Mouse (Mus musculus) retina, adult 2 months (tissue): ENCODE measurements at regions not wholly inside any gene's neighbourhood (a gene's known extent, or its start where the extent isn't known, plus 50 kb on each side); places are given as distances from the start of the nearest gene placed in this dataset.

Experiments
- DNase-seq: peaks from one replicate; pipeline ENCODE4 v3.0.0-alpha.2; 2012; ENCODE audit warnings: low read depth, low spot score

GRCm38 (mm10) chr8:34380615-34381014 is 269.1 kb upstream of the Gm10131 start:
- no peak for DNase-seq

DNA sequence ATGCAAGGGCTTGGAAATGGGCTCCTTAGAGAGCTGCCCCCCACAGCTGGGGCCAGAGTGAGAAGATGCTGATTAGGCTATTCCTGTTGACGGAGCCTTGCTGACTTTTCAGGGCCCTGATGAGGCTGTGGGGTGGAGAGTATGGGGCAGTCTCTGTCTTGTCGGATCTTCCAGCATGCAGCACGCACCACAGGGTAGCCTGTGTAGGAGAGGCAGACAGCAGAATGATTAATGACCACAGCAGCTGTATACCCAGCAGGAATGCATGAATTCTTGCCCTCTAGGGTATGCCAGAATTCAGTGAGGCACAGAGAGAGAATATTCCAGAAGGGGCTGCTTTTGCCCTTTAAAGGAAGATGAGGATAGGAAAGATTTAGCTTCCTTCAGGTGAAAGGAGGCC is 265.6 kb upstream of the Gm10131 start:
- no peak for DNase-seq

GRCm38 (mm10) chr8:34374242-34374641 is 262.7 kb upstream of the Gm10131 start:
- no peak for DNase-seq

DNA sequence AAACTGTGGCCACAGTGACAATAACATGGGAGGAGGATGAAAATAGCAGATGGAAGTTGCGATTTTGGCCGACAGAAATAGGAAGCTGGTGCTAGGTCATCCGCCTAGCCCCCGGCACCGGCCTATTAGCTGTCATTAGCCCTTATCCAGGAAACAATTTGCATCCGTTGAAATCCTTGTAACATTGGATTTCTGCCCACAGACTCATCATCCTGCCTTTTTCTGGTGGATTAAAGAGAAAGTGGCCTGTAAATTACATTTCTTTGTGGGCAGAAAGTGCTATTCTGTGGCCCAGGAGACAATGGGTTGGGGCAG is 261.1 kb upstream of the Gm10131 start:
- no peak for DNase-seq

GRCm38 (mm10) chr8:34371973-34372665 is 260.6 kb upstream of the Gm10131 start:
- no peak for DNase-seq

- no peak for DNase-seq
Measured at GRCm38 (mm10) chr8:34371391-34371790, 259.9 kb upstream of the Gm10131 start.

DNA sequence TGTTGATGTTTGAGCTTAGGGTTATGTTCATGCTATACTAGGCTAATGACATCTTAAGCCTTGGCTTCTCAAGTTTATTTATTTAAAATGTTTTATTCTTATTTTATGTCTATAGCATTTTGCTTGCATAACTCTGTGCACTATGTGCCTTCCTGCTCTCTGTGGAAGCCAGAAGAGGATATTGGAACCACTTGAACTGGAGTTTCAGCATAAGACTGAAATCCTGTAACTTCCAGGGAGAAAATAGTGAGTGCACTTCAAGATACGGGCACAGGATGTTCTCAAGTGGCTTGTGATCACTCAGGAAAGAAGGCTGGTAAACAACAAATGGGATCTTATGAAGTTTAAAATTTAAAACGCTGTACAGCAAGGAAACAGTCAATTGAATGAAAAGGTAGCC is 257.0 kb upstream of the Gm10131 start:
- DNase-seq = no peak

GRCm38 (mm10) chr8:34364446-34365035 is 253.0 kb upstream of the Gm10131 start:
- no peak for DNase-seq

DNA sequence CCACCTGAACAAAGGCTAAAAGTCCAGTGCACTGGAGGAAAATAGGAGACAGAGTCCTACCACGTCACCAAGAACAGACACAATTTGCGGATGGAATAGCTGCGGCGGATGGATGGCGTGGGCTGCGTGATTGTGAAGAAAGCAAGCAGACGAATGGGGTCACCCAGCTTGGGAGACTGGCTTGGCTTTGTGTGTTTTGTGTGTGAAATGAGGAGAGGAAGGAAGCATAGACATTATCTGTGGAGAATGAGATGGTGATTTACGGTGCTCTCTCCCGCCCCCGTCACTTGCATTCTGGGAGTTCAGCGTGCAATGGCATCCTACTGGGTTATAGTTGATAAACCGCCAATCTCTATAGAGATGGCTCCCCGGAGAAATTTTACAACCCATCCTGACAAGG is 252.1 kb upstream of the Gm10131 start:
- no peak for DNase-seq

GRCm38 (mm10) chr8:34363131-34363530 is 251.6 kb upstream of the Gm10131 start:
- no peak for DNase-seq

DNA sequence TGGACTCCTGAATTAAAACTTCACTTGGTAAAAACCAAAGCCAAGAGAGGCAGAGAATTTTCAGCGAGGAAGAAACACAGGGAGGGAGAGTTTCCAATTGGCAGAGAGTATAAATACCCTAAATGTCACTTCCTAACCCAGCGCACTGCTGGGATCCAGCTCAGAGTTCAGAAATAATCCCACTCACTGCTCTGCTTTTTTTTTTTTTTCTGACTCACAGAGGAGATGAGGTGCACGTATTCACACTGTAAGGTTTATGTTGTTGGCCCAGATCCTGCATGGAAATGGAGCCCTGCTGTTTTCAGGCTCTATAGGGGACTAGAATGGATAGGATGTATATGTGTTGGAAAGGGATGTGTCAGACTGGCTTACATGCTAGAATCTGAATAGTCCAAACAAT is 249.8 kb upstream of the Gm10131 start:
- no peak for DNase-seq

DNA sequence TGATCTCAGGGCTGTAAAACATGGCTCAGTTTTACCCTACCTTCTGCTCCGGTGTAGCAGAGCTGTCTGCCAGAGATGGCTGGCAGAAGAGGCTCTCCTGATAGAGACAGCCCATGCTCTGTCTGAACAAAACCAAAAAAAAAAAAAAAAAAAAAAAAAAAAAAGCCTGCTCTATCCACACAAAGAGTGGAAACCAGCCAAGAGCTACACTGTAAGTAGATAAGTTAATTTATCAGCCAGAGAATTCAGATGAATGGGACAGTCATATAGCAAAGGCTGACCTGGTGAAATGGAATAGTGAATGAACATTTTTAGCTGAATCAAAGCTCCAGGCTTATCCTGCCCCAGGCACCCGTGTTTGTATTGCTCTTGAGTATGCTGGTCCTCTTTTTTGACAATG is 248.2 kb upstream of the Gm10131 start:
- no peak for DNase-seq

DNA sequence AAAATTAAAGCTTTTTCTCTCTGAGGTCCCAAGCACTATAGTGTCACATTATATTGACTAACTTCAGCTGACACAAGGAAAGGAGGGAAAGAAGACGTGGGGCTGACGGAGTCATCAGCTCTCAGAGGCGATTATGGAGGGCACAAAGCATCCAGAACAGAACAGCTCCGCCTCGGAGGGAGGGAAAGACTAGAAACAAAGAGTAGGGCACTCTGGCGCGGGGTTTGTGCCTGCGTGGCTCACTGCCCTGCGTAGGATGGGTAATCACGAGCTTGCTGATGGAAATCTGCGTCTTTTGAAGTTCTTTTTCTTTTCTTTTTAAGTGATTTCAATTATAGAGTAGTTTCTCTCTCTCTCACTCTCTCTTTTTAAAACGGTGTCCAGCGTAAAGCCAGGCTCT is 243.5 kb upstream of the Gm10131 start:
- no peak for DNase-seq

- DNase-seq = no peak
Measured at GRCm38 (mm10) chr8:34353140-34353855, 241.8 kb upstream of the Gm10131 start.

DNA sequence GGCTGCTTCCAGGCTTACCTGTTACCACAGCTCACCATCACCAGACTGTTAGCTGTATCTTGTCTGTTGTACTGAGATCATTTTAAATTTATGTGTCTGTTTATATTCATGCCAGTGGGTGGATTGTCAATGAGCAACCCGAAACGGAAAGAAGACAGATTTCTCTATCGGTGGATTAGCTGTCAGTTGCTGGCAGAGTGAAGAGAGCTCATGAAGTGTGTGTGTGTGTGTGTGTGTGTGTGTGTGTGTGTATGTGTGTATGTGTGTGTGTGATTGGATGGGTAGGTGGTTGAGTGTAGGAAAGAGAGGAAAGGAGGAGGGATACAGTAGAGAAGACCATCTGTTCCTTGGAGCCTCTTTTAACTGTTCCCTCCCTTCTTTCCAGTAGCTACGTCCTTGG is 223.3 kb upstream of the Gm10131 start:
- no peak for DNase-seq

- DNase-seq = no peak
Measured at GRCm38 (mm10) chr8:34331673-34332072, 220.1 kb upstream of the Gm10131 start.

DNA sequence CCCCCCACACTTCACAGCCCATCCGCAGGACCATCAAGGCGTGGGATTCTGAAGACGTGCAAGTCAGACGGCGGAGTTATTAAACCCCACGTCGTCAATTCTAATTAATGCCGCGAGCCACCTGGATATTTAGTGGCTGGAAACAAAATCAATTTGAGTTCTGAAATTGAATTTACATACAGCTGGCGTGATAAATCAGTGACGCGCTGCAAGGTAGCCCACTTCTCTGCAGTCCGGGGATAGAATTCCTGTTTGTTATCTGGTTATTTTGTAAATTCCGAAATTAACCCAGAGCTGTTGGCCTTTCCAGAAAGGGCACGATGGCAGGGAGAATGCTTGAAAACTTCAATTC is 215.1 kb upstream of the Gm10131 start:
- DNase-seq = no peak

- no peak for DNase-seq
Measured at GRCm38 (mm10) chr8:34325841-34326613, 214.5 kb upstream of the Gm10131 start.

- DNase-seq = no peak
Measured at GRCm38 (mm10) chr8:34320158-34320587, 208.6 kb upstream of the Gm10131 start.

- DNase-seq = no peak
Measured at GRCm38 (mm10) chr8:34319719-34320118, 208.2 kb upstream of the Gm10131 start.

- no peak for DNase-seq
Measured at GRCm38 (mm10) chr8:34315233-34315632, 203.7 kb upstream of the Gm10131 start.
